Mouse (Mus musculus): ENCODE measurements around the gene Wnt5b.

- TF ChIP-seq POLR2A (IDR thresholded peaks at IDR 0.05; ENCODE audit: borderline replicate concordance, extremely low read depth, insufficient read depth, insufficient read length, poor library complexity, severe bottlenecking), result no peak
- no peak for TF ChIP-seq CTCF (IDR thresholded peaks at IDR 0.05; ENCODE audit: borderline replicate concordance, extremely low read depth, insufficient read depth, insufficient read length)
Measured at GRCm38 (mm10) chr6:119487619-119488018, 56.5 kb downstream of the Wnt5b start.

Data from brain, embryonic 14.5 days (tissue).